Mouse (Mus musculus): ENCODE data around the gene Rbfox2. TPM values are rescaled to one million over a fixed set of nuclear protein-coding genes. Genes with fewer than 3 reads are reported as not detected.

Rbfox2 gene
- polyA plus RNA-seq, 2 experiments = 7.2 to 9.9 TPM

- no peak overlapping the region for H3K4me2 ChIP-seq (ENCODE audit: low read depth)
- peaks cover 0 to 7% of the 10 kb centered on the region in 2 experiments; a peak in 1 of 4 replicates for H3K4me1 ChIP-seq (replicated peaks; ENCODE audit: control insufficient read depth in 2 of 2, insufficient read depth in 2 of 2, low read length in 1 of 2)
- no peaks in the 10 kb centered on the region for H3K36me3 ChIP-seq (replicated peaks; ENCODE audit: control insufficient read depth, insufficient read depth, low read depth)
- TF ChIP-seq CTCF (IDR thresholded peaks at IDR 0.05; ENCODE audit: low read depth) = peak; percentile 47
- no peak for TF ChIP-seq EP300 (IDR thresholded peaks at IDR 0.05; ENCODE audit: low read depth)
- no peak overlapping the region for H3K27ac ChIP-seq
- ATAC-seq (ENCODE audit: insufficient read depth) (peak; percentile 18; the same call in 1 of the 2 replicates), DNase-seq (ENCODE audit: low read depth in 3 of 3, low spot score in 3 of 3) (no peak)
- no peaks in the 10 kb centered on the region for H3K27me3 ChIP-seq (ENCODE audit: control insufficient read depth, insufficient read depth, low read length)
- H3K4me3 ChIP-seq (ENCODE audit: insufficient read depth in 1 of 2, low read depth in 2 of 2, low read length in 2 of 2) = no peak overlapping the region
- no peaks in the 10 kb centered on the region for H3K9me3 ChIP-seq (ENCODE audit: control insufficient read depth, low read length)
- no peak overlapping the region for H3K9ac ChIP-seq (replicated peaks)
These were observed 86.7 kb downstream of the Rbfox2 start for GRCm38 (mm10) chr15:77220137-77220536.

- peaks cover 0 to 7% of the 10 kb centered on the region in 2 experiments; a peak in 1 of 4 replicates for H3K4me1 ChIP-seq (replicated peaks; ENCODE audit: control insufficient read depth in 2 of 2, insufficient read depth in 2 of 2, low read length in 1 of 2)
- H3K27ac ChIP-seq = no peak overlapping the region
- H3K9ac ChIP-seq (replicated peaks) = no peak overlapping the region
- no peak overlapping the region for H3K4me3 ChIP-seq (ENCODE audit: insufficient read depth in 1 of 2, low read depth in 2 of 2, low read length in 2 of 2)
- no peak overlapping the region for H3K4me2 ChIP-seq (ENCODE audit: low read depth)
- H3K9me3 ChIP-seq (ENCODE audit: control insufficient read depth, low read length) = no peaks in the 10 kb centered on the region
- no peak for ATAC-seq (ENCODE audit: insufficient read depth)
- no peaks in the 10 kb centered on the region for H3K27me3 ChIP-seq (ENCODE audit: control insufficient read depth, insufficient read depth, low read length)
- H3K36me3 ChIP-seq (replicated peaks; ENCODE audit: control insufficient read depth, insufficient read depth, low read depth) = no peaks in the 10 kb centered on the region
- DNase-seq (ENCODE audit: low read depth in 3 of 3, low spot score in 3 of 3) = no peak
- WGBS (ENCODE audit: insufficient replicate concordance) = 43% methylated on average over 1 of the region's 1 CpGs
- TF ChIP-seq EP300 (IDR thresholded peaks at IDR 0.05; ENCODE audit: low read depth) = no peak
- TF ChIP-seq CTCF (IDR thresholded peaks at IDR 0.05; ENCODE audit: low read depth) = no peak
These were observed 87.2 kb downstream of the Rbfox2 start for GRCm38 (mm10) chr15:77219571-77219970.

- Histone ChIP-seq H3K27me3 (ENCODE audit: control insufficient read depth, insufficient read depth, low read length) (no peaks in the 10 kb centered on the region), H3K9ac (replicated peaks) (no peak overlapping the region), H3K4me3 (ENCODE audit: insufficient read depth in 1 of 2, low read depth in 2 of 2, low read length in 2 of 2) (no peak overlapping the region), H3K36me3 (replicated peaks; ENCODE audit: control insufficient read depth, insufficient read depth, low read depth) (no peaks in the 10 kb centered on the region), H3K27ac (no peak overlapping the region), H3K4me1 (replicated peaks; ENCODE audit: control insufficient read depth in 2 of 2, insufficient read depth in 2 of 2, low read length in 1 of 2) (peaks cover 0 to 7% of the 10 kb centered on the region in 2 experiments; a peak in 1 of 4 replicates), H3K4me2 (ENCODE audit: low read depth) (no peak overlapping the region), H3K9me3 (ENCODE audit: control insufficient read depth, low read length) (no peaks in the 10 kb centered on the region)
- DNase-seq (ENCODE audit: low read depth in 3 of 3, low spot score in 3 of 3) (no peak), ATAC-seq (ENCODE audit: insufficient read depth) (no peak)
- WGBS (ENCODE audit: insufficient replicate concordance) = 74% methylated on average over 3 of the region's 3 CpGs
- TF ChIP-seq EP300 (IDR thresholded peaks at IDR 0.05; ENCODE audit: low read depth) = no peak
These were observed 88.8 kb downstream of the Rbfox2 start for GRCm38 (mm10) chr15:77218007-77218406.

GRCm38 (mm10) chr15:77217523-77217922, 89.3 kb downstream of the Rbfox2 start:
- WGBS (ENCODE audit: insufficient replicate concordance) = 40% methylated on average over 1 of the region's 1 CpGs
- H3K4me1 ChIP-seq (replicated peaks; ENCODE audit: control insufficient read depth in 2 of 2, insufficient read depth in 2 of 2, low read length in 1 of 2) = peaks cover 0 to 7% of the 10 kb centered on the region in 2 experiments; a peak in 1 of 4 replicates
- H3K27me3 ChIP-seq (ENCODE audit: control insufficient read depth, insufficient read depth, low read length) = no peaks in the 10 kb centered on the region
- H3K9me3 ChIP-seq (ENCODE audit: control insufficient read depth, low read length) = no peaks in the 10 kb centered on the region
- no peaks in the 10 kb centered on the region for H3K36me3 ChIP-seq (replicated peaks; ENCODE audit: control insufficient read depth, insufficient read depth, low read depth)
- no peak for ATAC-seq (ENCODE audit: insufficient read depth)
- H3K27ac ChIP-seq = no peak overlapping the region
- DNase-seq (ENCODE audit: low read depth in 3 of 3, low spot score in 3 of 3) = no peak
- no peak overlapping the region for H3K9ac ChIP-seq (replicated peaks)
- no peak overlapping the region for H3K4me3 ChIP-seq (ENCODE audit: insufficient read depth in 1 of 2, low read depth in 2 of 2, low read length in 2 of 2)
- TF ChIP-seq CTCF (IDR thresholded peaks at IDR 0.05; ENCODE audit: low read depth) = no peak
- no peak for TF ChIP-seq EP300 (IDR thresholded peaks at IDR 0.05; ENCODE audit: low read depth)
- H3K4me2 ChIP-seq (ENCODE audit: low read depth) = no peak overlapping the region

GRCm38 (mm10) chr15:77216704-77217103, 90.1 kb downstream of the Rbfox2 start:
- Histone ChIP-seq H3K4me1 (replicated peaks; ENCODE audit: control insufficient read depth in 2 of 2, insufficient read depth in 2 of 2, low read length in 1 of 2) (peaks cover 0 to 7% of the 10 kb centered on the region in 2 experiments; a peak in 1 of 4 replicates), H3K27me3 (ENCODE audit: control insufficient read depth, insufficient read depth, low read length) (no peaks in the 10 kb centered on the region), H3K4me2 (ENCODE audit: low read depth) (no peak overlapping the region), H3K27ac (no peak overlapping the region), H3K36me3 (replicated peaks; ENCODE audit: control insufficient read depth, insufficient read depth, low read depth) (no peaks in the 10 kb centered on the region), H3K9ac (replicated peaks) (no peak overlapping the region), H3K9me3 (ENCODE audit: control insufficient read depth, low read length) (no peaks in the 10 kb centered on the region), H3K4me3 (ENCODE audit: insufficient read depth in 1 of 2, low read depth in 2 of 2, low read length in 2 of 2) (no peak overlapping the region)
- DNase-seq (ENCODE audit: low read depth in 3 of 3, low spot score in 3 of 3) = no peak
- no peak for TF ChIP-seq CTCF (IDR thresholded peaks at IDR 0.05; ENCODE audit: low read depth)
- TF ChIP-seq EP300 (IDR thresholded peaks at IDR 0.05; ENCODE audit: low read depth) = no peak
- 60% methylated on average over 6 of the region's 6 CpGs for WGBS (ENCODE audit: insufficient replicate concordance)
- ATAC-seq (ENCODE audit: insufficient read depth) = no peak

Data from liver, embryonic 14.5 days (tissue).